Mouse (Mus musculus) cerebellum, adult 2 months (tissue): ENCODE data around the gene Gm10135. TPM values are rescaled to one million over a fixed set of nuclear protein-coding genes. Genes with fewer than 3 reads are reported as not detected.

Experiments
- DNase-seq, 2 experiments: peaks; one replicate each; pipeline ENCODE4 v3.0.0; 2021
- H3K27ac ChIP-seq: fragments of 200-500 bp; 2 replicates; pipeline ENCODE4 v1.5.1; 2012; ENCODE audit warnings: low read length, control low read depth, inconsistent platforms; ENCODE audit not compliant: insufficient read depth
- H3K27me3 ChIP-seq: fragments of 200-500 bp; 2 replicates; pipeline ENCODE4 v1.6.1; 2012; ENCODE audit warnings: inconsistent platforms, mild to moderate bottlenecking, low read length, moderate library complexity; ENCODE audit not compliant: control insufficient read depth, insufficient read depth
- H3K4me1 ChIP-seq: fragments of 200-500 bp; 2 replicates; pipeline ENCODE4 v1.6.1; 2011; ENCODE audit warnings: low read length; ENCODE audit not compliant: control insufficient read depth, insufficient read depth
- H3K4me3 ChIP-seq: fragments of 200-500 bp; replicated peaks from 2 replicates; pipeline ENCODE3; 2011; ENCODE audit warnings: mild to moderate bottlenecking, low read depth, low read length, control low read depth; ENCODE audit not compliant: insufficient read depth
- CTCF ChIP-seq: fragments of 200-500 bp; IDR thresholded peaks from 2 replicates; pipeline ENCODE4 v1.5.1; 2011; ENCODE audit warnings: low read depth, mild to moderate bottlenecking, control low read depth, low read length, moderate library complexity, borderline replicate concordance; ENCODE audit not compliant: insufficient read depth
- POLR2A ChIP-seq: fragments of 200-500 bp; IDR thresholded peaks from 2 replicates; pipeline ENCODE4 v1.6.1; 2011; ENCODE audit warnings: low read length, control low read depth, borderline replicate concordance; ENCODE audit not compliant: insufficient read depth
- WGBS: fragments of 180-500 bp; shearing (Covaris S2); methylation state at CpG from one replicate; pipeline ENCODE4 v1.1.7; 2018; 5-methylcytosine and 5-hydroxymethylcytosine counted together
- polyA plus RNA-seq: library from polyadenylated mRNA; depleted of rRNA; stranded (reverse); fragments of >200 nt; gene quantifications from 2 replicates; pipeline ENCODE4 v1.2.3, GENCODE M21; 2012

Gene Gm10135
- polyA plus RNA-seq, 1 experiment: not detected

- peak in 1 of 2 experiments; percentile 35 for DNase-seq
- Histone ChIP-seq H3K4me1 (no peaks in the 10 kb centered on the region), H3K27ac (no peak overlapping the region), H3K4me3 (no peak overlapping the region), H3K27me3 (no peaks in the 10 kb centered on the region)
- WGBS: 8% methylated on average over 2 of the region's 2 CpGs
- no peak for TF ChIP-seq POLR2A
- TF ChIP-seq CTCF: peak; percentile 52; the same call in 1 of the 2 replicates
Measured at GRCm38 (mm10) chr5:72984091-72984490, 9.6 kb upstream of the Gm10135 start.

GRCm38 (mm10) chr5:72976539-72976938 is 2.0 kb upstream of the Gm10135 start:
- Histone ChIP-seq H3K27ac (no peak overlapping the region), H3K4me3 (no peak overlapping the region), H3K4me1 (no peaks in the 10 kb centered on the region), H3K27me3 (no peaks in the 10 kb centered on the region)
- TF ChIP-seq POLR2A (no peak), CTCF (no peak)
- DNase-seq: no peak
- WGBS: 83% methylated on average over 4 of the region's 4 CpGs

- WGBS: 87% methylated on average over 6 of the region's 6 CpGs
- Histone ChIP-seq H3K27ac (no peak overlapping the region), H3K4me1 (no peaks in the 10 kb centered on the region), H3K27me3 (no peaks in the 10 kb centered on the region), H3K4me3 (no peak overlapping the region)
- TF ChIP-seq POLR2A: no peak
- no peak for TF ChIP-seq CTCF
- DNase-seq: no peak
Measured at GRCm38 (mm10) chr5:72975996-72976395, 1.5 kb upstream of the Gm10135 start.

- no peak for DNase-seq
- no peak for TF ChIP-seq POLR2A
- no peak for TF ChIP-seq CTCF
- H3K4me1 ChIP-seq: no peaks in the 10 kb centered on the region
- no peak overlapping the region for H3K4me3 ChIP-seq
- WGBS: 57% methylated on average over 5 of the region's 5 CpGs
- H3K27me3 ChIP-seq: no peaks in the 10 kb centered on the region
- H3K27ac ChIP-seq: no peak overlapping the region
Measured at GRCm38 (mm10) chr5:72972934-72973333, 1.6 kb downstream of the Gm10135 start.

- Histone ChIP-seq H3K4me3 (no peak overlapping the region), H3K27me3 (no peaks in the 10 kb centered on the region), H3K27ac (no peak overlapping the region), H3K4me1 (no peaks in the 10 kb centered on the region)
- DNase-seq: no peak
- no peak for TF ChIP-seq POLR2A
- TF ChIP-seq CTCF: no peak
- 86% methylated on average over 4 of the region's 4 CpGs for WGBS
Measured at GRCm38 (mm10) chr5:72972435-72972834, 2.1 kb downstream of the Gm10135 start.

GRCm38 (mm10) chr5:72965706-72966105 is 8.8 kb downstream of the Gm10135 start:
- WGBS: 94% methylated on average over 3 of the region's 3 CpGs
- Histone ChIP-seq H3K27ac (no peak overlapping the region), H3K4me1 (no peaks in the 10 kb centered on the region), H3K4me3 (no peak overlapping the region), H3K27me3 (no peaks in the 10 kb centered on the region)
- DNase-seq: no peak
- TF ChIP-seq CTCF: no peak
- no peak for TF ChIP-seq POLR2A

GRCm38 (mm10) chr5:72960096-72960495 is 14.4 kb downstream of the Gm10135 start:
- no peak overlapping the region for H3K27ac ChIP-seq
- no peaks in the 10 kb centered on the region for H3K27me3 ChIP-seq
- H3K4me3 ChIP-seq: no peak overlapping the region
- WGBS: 79% methylated on average over 6 of the region's 6 CpGs
- TF ChIP-seq CTCF: no peak
- no peak for TF ChIP-seq POLR2A
- no peaks in the 10 kb centered on the region for H3K4me1 ChIP-seq
- DNase-seq: no peak

- H3K4me1 ChIP-seq: no peaks in the 10 kb centered on the region
- no peak for DNase-seq
- no peak overlapping the region for H3K27ac ChIP-seq
- no peak overlapping the region for H3K4me3 ChIP-seq
- TF ChIP-seq POLR2A (no peak), CTCF (no peak)
- 88% methylated on average over 17 of the region's 17 CpGs for WGBS
- no peaks in the 10 kb centered on the region for H3K27me3 ChIP-seq
Measured at GRCm38 (mm10) chr5:72957281-72957680, 17.2 kb downstream of the Gm10135 start.
